Mouse (Mus musculus) embryonic facial prominence, embryonic 11.5 days (tissue): ENCODE measurements around the gene Cmah. TPM values are rescaled to one million over a fixed set of nuclear protein-coding genes. Genes with fewer than 3 reads are reported as not detected.

Experiments used
- ATAC-seq: fragments of 200-750 bp; cut with Nextera tagmentation; replicated peaks from 2 replicates; pipeline ENCODE4 v1.8.0; 2017; ENCODE audit warnings: low read depth; ENCODE audit not compliant: insufficient number of reproducible peaks, low FRiP score, low TSS enrichment
- DNase-seq: peaks from one replicate; pipeline ENCODE4 v3.0.0-alpha.2; 2015; ENCODE audit warnings: low spot score
- H3K27ac ChIP-seq: fragments of 300-500 bp; sonication (generic); replicated peaks from 2 replicates; pipeline ENCODE4 v1.5.1; 2014; ENCODE audit warnings: mild to moderate bottlenecking, low read depth, low read length, control low read depth
- H3K27me3 ChIP-seq: fragments of 300-500 bp; sonication (generic); 2 replicates; pipeline ENCODE4 v1.6.1; 2014; ENCODE audit warnings: mild to moderate bottlenecking, low read length, moderate library complexity, mixed read lengths; ENCODE audit not compliant: control insufficient read depth, insufficient read depth
- H3K36me3 ChIP-seq: fragments of 300-500 bp; sonication (generic); replicated peaks from 2 replicates; pipeline ENCODE4 v1.6.1; 2014; ENCODE audit warnings: low read depth, mild to moderate bottlenecking, low read length, moderate library complexity, mixed read lengths; ENCODE audit not compliant: control insufficient read depth, insufficient read depth
- H3K4me1 ChIP-seq: fragments of 300-500 bp; sonication (generic); 2 replicates; pipeline ENCODE4 v1.6.1; 2014; ENCODE audit warnings: low read length, mixed read lengths; ENCODE audit not compliant: control insufficient read depth, insufficient read depth
- H3K4me2 ChIP-seq: fragments of 300-500 bp; sonication (generic); 2 replicates; pipeline ENCODE4 v1.6.1; 2014; ENCODE audit warnings: low read depth, mild to moderate bottlenecking, control low read depth, low read length, moderate library complexity
- H3K4me3 ChIP-seq: fragments of 300-500 bp; sonication (generic); 2 replicates; pipeline ENCODE4 v1.5.1; 2014; ENCODE audit warnings: low read depth, low read length, control low read depth
- H3K9ac ChIP-seq: fragments of 300-500 bp; sonication (generic); replicated peaks from 2 replicates; pipeline ENCODE4 v1.6.1; 2014; ENCODE audit warnings: mild to moderate bottlenecking, control low read depth, low read length
- H3K9me3 ChIP-seq: fragments of 300-500 bp; sonication (generic); replicated peaks from 2 replicates; pipeline ENCODE4 v1.6.1; 2016; ENCODE audit warnings: mild to moderate bottlenecking, low read length, inconsistent platforms, mixed read lengths; ENCODE audit not compliant: control insufficient read depth
- WGBS: fragments of 180-500 bp; shearing (Covaris S2); extraction: QIAGEN DNeasy Blood & Tissue Kit; methylation state at CpG from one replicate; pipeline ENCODE4 v1.1.7; 2014; 5-methylcytosine and 5-hydroxymethylcytosine counted together
- polyA plus RNA-seq: library from polyadenylated mRNA; unstranded; fragments of >200 nt; fragmentation: Nextera tagmentation; extraction: Ambion mirVana; gene quantifications from 2 replicates; pipeline ENCODE4 v1.2.1, GENCODE M21; 2014

Gene Cmah
- polyA plus RNA-seq, 1 experiment from 2014 or later: 0.45 TPM

GRCm38 (mm10) chr13:24496353-24496752 is 169.1 kb downstream of the Cmah start:
- ATAC-seq: no peak
- H3K27ac ChIP-seq: no peak overlapping the region
- H3K4me2 ChIP-seq: no peak overlapping the region
- no peak overlapping the region for H3K4me3 ChIP-seq
- no peaks in the 10 kb centered on the region for H3K9me3 ChIP-seq
- H3K4me1 ChIP-seq: no peaks in the 10 kb centered on the region; the same call in 1 of the 2 replicates
- H3K27me3 ChIP-seq: no peaks in the 10 kb centered on the region
- DNase-seq: no peak
- no peaks in the 10 kb centered on the region for H3K36me3 ChIP-seq
- no peak overlapping the region for H3K9ac ChIP-seq
- 91% methylated on average over 5 of the region's 5 CpGs for WGBS

DNA sequence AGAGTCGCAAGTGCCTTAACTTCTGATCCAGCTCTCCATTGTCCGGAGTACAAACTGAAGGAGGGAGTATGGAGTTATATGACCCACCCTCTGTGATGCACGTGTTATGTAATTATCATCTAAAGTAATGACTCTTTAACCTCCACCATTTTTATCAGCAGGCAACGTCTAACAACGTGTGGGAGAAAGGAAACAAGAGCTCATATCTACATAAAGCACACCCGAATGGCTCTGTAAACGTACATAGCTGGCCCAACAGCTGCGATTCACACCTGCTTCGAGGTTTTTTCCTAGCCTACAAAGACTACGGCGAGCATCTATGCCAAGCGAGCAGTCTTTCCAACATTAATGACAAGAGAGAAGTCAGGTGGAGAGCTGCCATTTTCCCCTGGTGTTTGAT is 169.8 kb downstream of the Cmah start:
- Histone ChIP-seq H3K9me3 (no peaks in the 10 kb centered on the region), H3K9ac (no peak overlapping the region), H3K27ac (no peak overlapping the region), H3K36me3 (no peaks in the 10 kb centered on the region), H3K4me3 (no peak overlapping the region), H3K27me3 (no peaks in the 10 kb centered on the region), H3K4me2 (no peak overlapping the region), H3K4me1 (no peaks in the 10 kb centered on the region)
- DNase-seq: no peak
- WGBS: 88% methylated on average over 12 of the region's 12 CpGs
- no peak for ATAC-seq

- Histone ChIP-seq H3K27me3 (no peaks in the 10 kb centered on the region), H3K4me3 (no peak overlapping the region), H3K36me3 (no peaks in the 10 kb centered on the region), H3K4me1 (no peaks in the 10 kb centered on the region), H3K9ac (no peak overlapping the region), H3K9me3 (no peaks in the 10 kb centered on the region), H3K4me2 (no peak overlapping the region), H3K27ac (no peak overlapping the region)
- no peak for DNase-seq
- ATAC-seq: no peak
- 77% methylated on average over 6 of the region's 6 CpGs for WGBS
Observed at GRCm38 (mm10) chr13:24498342-24498741, 171.1 kb downstream of the Cmah start.

- Histone ChIP-seq H3K9ac (no peak overlapping the region), H3K4me3 (no peak overlapping the region), H3K36me3 (no peaks in the 10 kb centered on the region), H3K4me2 (no peak overlapping the region), H3K9me3 (no peaks in the 10 kb centered on the region), H3K27ac (no peak overlapping the region), H3K4me1 (no peaks in the 10 kb centered on the region), H3K27me3 (no peaks in the 10 kb centered on the region)
- WGBS: 32% methylated on average over 3 of the region's 3 CpGs
- DNase-seq (peak; percentile 45), ATAC-seq (no peak)
Observed at GRCm38 (mm10) chr13:24499505-24499904, 172.3 kb downstream of the Cmah start.

GRCm38 (mm10) chr13:24501179-24501905 is 174.1 kb downstream of the Cmah start:
- 81% methylated on average over 25 of the region's 25 CpGs for WGBS
- Histone ChIP-seq H3K27me3 (no peaks in the 10 kb centered on the region), H3K9me3 (no peaks in the 10 kb centered on the region), H3K4me2 (no peak overlapping the region), H3K27ac (no peak overlapping the region), H3K9ac (no peak overlapping the region), H3K4me3 (no peak overlapping the region), H3K36me3 (no peaks in the 10 kb centered on the region), H3K4me1 (no peaks in the 10 kb centered on the region)
- ATAC-seq: no peak
- no peak for DNase-seq

- Histone ChIP-seq H3K27ac (no peak overlapping the region), H3K9me3 (no peaks in the 10 kb centered on the region), H3K4me3 (no peak overlapping the region), H3K9ac (no peak overlapping the region), H3K27me3 (no peaks in the 10 kb centered on the region), H3K4me2 (no peak overlapping the region), H3K36me3 (no peaks in the 10 kb centered on the region), H3K4me1 (no peaks in the 10 kb centered on the region)
- ATAC-seq: no peak
- DNase-seq: no peak
- WGBS: 80% methylated on average over 3 of the region's 3 CpGs
Observed at GRCm38 (mm10) chr13:24501919-24502318, 174.7 kb downstream of the Cmah start.

DNA sequence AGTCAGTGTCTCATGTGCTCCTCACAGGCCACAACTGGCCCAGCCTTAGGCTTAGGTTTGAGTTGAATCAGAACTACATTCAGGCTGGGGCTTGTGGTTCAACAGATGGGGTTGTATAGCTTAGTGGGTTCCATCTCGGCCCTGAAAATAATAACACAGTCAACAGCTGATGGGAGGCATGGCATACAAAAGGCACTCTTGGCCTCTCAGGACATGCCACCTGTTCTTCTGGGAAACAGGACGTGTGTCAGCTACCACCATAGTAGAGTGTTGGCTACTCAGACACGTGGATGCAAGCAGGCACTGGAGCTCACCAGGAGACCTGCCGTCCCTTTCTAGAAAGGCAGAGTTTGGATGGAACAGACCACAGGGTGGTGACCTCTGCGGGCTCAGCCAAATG is 178.6 kb downstream of the Cmah start:
- Histone ChIP-seq H3K36me3 (no peaks in the 10 kb centered on the region), H3K4me3 (no peak overlapping the region), H3K4me2 (no peak overlapping the region), H3K27ac (no peak overlapping the region), H3K9ac (no peak overlapping the region), H3K4me1 (no peaks in the 10 kb centered on the region), H3K9me3 (no peaks in the 10 kb centered on the region), H3K27me3 (no peaks in the 10 kb centered on the region)
- DNase-seq (no peak), ATAC-seq (no peak)
- 43% methylated on average over 5 of the region's 5 CpGs for WGBS

DNA sequence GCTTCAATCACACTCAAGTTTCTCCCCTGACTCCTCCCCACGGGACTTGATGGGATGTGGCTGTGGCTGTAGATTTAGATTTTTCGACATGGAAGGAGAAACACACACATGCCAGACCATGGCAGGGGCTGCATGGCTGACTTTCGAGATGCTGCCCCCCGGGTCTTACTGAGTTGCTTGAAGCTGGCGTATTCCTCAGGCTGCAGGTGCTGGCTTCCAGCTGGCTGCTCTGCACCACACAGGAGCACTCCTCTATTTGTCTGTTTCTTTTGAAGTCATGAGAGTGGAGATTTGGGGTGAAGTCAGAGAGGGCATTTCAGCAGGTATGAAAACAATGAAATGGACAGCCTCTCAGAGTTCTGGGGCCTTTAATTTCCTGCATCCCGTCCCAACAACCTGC is 180.0 kb downstream of the Cmah start:
- no peaks in the 10 kb centered on the region for H3K27me3 ChIP-seq
- no peak overlapping the region for H3K27ac ChIP-seq
- H3K4me3 ChIP-seq: no peak overlapping the region
- WGBS: 50% methylated on average over 6 of the region's 6 CpGs
- H3K4me1 ChIP-seq: no peaks in the 10 kb centered on the region
- H3K9me3 ChIP-seq: no peaks in the 10 kb centered on the region
- no peak overlapping the region for H3K4me2 ChIP-seq
- ATAC-seq (no peak), DNase-seq (no peak)
- H3K36me3 ChIP-seq: no peaks in the 10 kb centered on the region
- no peak overlapping the region for H3K9ac ChIP-seq
